Mouse (Mus musculus): ENCODE data around the gene Stam.

The Stam gene

GRCm38 (mm10) chr2:14127629-14128028 is 53.7 kb downstream of the Stam start:
- no peak for DNase-seq

DNA sequence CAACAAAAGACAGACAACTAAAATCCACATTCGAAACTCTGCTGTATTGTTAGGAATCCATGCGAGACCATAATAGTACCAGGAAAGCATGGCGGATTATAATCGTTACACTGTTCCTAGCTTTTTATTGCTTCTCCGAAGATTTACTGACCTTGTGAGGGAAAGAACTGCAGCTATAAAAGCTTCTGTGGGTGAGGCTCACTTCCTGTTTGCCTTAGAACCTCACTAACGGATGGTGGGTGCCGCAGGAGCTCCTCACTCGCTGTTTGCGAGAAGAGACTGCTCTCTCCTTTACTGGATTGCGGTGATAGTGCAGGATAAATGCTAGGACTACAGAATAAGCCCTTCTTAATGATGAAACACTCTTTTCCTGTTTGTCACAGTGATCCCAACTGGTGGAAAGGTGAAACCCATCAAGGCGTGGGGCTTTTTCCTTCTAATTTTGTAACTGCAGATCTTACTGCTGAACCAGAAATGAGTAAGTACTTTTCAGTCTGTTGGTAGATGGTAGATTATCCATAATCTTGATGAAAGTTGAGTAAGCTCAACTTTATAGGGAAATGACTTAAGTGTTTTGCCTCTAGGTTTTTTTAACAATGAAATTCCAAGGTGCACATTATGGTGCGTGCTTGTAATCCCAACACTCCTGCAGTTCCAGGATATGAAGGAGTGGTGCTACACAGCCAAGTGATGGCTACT is 56.9 kb downstream of the Stam start:
- DNase-seq: no peak

DNA sequence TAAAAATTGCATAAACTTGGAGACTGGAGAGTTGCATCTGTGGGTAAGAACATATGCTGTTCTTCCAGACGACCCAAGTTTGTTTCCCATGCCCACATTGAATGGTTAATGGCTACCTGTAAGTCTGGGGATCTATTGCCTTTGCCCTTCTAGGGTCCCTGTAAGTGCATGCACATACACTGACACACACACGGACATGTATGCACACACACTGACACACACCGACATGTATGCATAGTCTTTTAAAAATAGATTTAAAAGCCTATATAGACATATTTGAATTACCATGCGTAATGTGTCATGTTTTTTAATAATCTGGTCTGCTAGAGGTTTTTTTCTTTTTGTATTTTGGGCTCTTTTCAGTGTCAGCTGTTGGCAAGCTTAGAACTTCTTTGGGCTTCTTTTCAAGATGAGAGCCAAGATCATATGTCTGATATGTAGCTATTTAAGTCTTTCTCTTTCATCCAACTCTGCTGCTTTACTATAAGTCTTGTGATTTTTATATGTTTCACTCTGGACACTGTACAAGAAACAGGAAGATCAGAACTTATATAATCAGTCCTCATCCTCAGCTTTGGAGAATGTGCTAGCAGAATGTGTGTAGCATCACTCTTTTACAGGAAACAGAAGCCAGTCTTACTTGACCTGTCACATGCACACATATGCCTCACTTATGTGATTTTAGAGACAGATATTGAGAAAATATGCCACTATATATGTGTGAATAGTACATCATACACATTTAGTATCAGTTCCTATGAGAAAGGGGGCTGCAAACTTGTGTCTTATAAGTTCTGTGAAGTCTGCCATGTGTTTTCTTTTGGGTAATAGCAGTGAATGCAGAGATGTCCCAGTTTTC is 58.8 kb downstream of the Stam start:
- no peak for DNase-seq

DNA sequence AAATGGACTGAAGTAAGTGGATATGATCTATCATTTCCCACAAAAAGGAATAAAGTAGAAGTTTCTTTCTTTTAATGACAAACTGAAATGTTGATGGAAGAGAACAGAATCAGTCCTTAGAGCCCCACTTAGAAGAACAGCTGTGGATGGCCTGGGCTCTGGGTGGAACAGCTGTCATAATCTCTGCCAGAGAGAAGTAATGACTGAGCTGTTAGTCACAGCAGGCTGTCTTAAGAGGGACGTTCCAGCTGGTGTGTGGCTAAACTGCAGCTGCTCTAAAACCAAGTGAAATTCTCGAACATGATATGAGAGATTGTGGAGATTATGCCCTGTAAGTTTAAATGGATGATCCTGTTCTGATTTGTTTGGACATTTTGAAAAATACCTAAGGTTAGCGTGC is 63.0 kb downstream of the Stam start:
- no peak for DNase-seq

DNA sequence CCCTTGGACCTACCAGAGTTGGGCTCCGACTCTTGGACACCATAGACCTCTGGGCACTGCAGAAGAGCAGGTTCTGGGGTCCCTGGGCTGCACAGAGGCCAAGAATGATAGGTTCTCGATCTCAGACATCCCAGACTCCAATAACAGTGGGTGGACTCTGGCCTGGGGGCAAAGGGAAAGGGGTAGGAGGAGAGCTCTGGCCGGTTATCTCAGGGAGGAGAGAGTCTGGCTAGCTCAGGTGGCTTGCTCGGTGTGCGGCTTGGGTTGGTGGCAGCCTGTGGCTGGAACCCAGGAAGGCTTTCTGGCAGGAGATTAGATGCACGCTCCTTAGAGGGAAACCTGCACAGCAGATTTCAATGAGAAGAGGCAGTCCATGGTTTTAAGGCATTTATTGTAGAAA is 65.7 kb downstream of the Stam start:
- DNase-seq: peak; percentile 8 to 47

DNA sequence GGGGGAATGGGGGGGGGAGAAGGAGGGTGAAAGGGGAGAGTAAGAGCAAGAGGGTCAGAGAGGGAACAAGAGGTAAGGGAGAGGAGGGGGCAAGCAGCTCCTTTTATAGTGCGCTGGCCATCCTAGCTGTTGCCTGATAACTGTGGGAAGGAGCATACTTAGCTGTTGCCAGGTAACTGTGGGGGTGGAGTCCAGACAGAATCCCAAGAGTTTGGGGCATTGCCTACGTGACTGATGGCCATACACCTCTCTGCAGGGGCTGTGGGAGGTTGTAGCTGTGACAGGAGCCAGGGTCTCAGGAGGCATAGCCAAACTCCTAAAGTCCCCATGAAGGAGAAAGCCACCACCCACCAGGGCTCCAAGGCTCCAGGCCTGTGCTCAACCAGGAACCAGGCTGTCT is 66.1 kb downstream of the Stam start:
- DNase-seq: no peak

- DNase-seq: no peak
Measured at GRCm38 (mm10) chr2:14145311-14145710, 71.4 kb downstream of the Stam start.

DNA sequence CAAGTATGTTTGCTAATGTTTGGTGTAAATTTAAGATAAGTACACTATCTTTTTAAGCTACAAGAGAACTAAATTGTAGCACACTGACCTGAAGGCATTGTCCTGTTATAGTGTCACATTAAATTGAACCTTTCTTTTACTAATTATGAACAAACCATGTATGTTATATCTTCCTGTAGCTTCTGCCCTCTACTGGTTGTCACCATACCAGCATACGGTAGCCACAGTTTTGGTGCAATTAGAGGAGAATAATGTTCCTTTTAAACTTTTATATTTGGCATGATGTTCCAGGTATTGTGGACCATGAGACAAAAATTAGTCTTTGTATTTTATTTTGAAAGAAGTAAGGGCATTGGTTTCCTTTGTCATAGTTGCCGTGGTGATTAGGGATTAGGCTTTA is 73.0 kb downstream of the Stam start:
- DNase-seq: peak in 1 of 2 experiments; percentile 14

- DNase-seq: peak in 1 of 2 experiments; percentile 26
Measured at GRCm38 (mm10) chr2:14150829-14151228, 76.9 kb downstream of the Stam start.

DNA sequence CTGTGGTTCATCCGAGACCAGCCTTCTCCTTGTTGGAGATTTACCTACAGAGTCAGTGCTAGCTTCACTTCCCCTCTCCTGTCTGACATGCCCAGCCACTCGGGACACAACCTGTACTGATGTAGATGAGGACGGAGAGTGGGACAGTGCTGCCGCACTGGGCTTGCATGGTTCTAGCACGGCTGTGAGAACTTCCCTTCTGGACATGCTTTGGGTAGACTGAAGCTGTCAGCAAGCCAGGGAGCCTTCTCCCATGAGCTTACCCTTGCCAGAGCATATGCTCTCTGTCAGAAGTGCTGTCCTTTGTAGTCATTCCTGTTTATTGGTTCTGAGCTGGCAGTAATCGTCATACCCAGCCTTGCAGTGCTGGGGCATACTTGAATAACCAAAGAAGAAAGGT is 78.0 kb downstream of the Stam start:
- DNase-seq: no peak

DNA sequence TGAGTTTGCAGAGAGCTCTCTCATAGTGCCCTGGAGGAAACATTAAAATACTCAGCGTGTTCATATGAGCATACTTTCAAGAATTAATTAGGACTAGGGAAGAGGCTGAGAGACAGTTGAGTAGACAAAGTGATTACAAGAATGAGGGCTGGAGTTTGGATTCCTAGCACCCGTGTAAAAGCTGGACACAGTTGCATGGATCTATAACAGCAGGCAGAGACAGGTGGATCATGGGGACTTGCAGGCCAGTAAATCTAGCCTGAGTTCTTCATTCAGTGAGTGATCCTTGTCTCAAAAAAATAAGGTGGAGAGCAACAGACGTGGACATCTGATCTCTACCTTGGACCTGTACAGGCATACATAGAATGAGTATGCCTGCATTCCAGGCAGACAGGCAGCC is 85.1 kb downstream of the Stam start:
- DNase-seq: no peak

- DNase-seq: no peak
Measured at GRCm38 (mm10) chr2:14159756-14160155, 85.9 kb downstream of the Stam start.

GRCm38 (mm10) chr2:14164459-14165030 is 90.6 kb downstream of the Stam start:
- no peak for DNase-seq

DNA sequence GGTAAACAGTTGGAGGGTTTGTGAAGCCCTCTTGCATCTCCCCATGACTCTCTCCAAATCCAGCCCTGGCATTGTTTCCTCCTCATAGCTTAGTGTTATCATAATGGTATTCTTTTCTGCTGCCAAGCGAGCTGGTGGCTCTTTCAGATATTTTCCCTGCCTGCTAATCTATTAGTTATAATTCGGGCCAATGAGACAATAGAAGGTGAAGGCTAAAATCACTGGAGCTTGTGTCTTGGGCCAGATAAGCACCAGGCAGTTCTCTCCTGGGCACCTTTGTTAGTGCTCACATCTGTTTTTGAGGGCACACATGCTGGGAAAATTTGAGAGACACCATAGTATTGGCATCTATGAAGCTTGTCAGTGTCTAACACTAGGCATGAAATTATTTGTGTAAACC is 91.2 kb downstream of the Stam start:
- no peak for DNase-seq

DNA sequence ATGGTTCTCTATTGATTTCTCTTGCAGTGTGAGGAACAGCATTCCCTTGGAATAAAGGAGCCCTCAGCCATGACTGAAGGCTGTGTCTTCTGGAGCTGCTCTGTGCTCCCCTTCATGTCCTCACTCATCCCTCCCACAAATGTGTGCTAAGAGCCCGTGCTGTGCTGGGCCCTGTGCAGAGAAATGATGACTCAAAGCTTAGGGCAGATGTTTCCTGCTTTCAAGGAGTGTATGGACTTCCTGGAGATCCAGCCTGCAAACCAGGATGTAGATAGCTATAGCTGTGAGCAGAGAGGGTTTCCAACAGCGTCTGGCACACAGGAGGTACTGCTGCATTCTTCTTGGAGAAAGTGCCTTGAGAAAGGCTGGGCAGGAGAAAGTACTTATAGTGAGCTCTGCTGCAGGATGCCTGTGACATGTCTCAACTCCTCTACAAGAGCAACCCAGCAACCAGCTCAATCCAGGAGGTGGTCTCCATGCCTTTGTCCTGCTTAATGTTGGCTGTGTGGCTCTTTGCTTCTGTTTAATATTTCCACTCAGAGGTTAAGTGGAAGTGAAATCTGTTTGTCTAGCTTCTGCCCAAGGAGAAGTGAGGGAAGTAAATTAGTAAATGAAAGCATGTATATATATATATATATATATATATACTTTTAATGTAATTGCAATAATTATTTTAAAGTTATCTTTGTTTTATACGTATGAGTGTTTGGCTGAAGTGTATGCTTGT is 91.9 kb downstream of the Stam start:
- no peak for DNase-seq

- no peak for DNase-seq
Measured at GRCm38 (mm10) chr2:14167721-14168120, 93.8 kb downstream of the Stam start.

GRCm38 (mm10) chr2:14174334-14174733 is 100.4 kb downstream of the Stam start, which contains the start of gene Tmem236:
Tmem236 (plus strand) TSS chr2:14174523.
- no peak for DNase-seq

- no peak for DNase-seq
Measured at GRCm38 (mm10) chr2:14176460-14177193, 102.7 kb downstream of the Stam start.

GRCm38 (mm10) chr2:14184375-14184774 is 110.5 kb downstream of the Stam start:
- no peak for DNase-seq

DNA sequence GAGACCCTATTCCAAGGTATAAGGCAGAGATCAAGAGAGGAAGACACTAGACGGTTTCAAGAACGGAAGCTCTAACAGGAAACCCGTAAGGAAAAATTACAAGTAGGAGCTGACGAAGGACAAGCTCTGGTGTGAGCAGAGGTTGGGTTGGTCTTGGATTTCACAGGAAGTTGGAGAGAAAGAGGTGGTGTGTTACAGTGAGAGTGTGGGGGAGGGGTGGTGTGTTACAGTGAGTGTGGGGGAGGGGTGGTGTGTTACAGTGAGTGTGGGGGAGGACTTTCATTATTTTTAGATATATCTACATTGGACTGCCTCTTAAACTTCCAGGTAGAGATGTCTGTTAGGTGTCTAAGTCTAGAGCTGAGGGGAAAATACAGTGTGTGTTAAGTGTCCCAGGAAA is 116.8 kb downstream of the Stam start:
- no peak for DNase-seq

- DNase-seq: no peak
Measured at GRCm38 (mm10) chr2:14191601-14192000, 117.7 kb downstream of the Stam start.

- DNase-seq: no peak
Measured at GRCm38 (mm10) chr2:14192046-14192445, 118.1 kb downstream of the Stam start.
